Mouse (Mus musculus) CH12.LX (cell line): Measurements from ENCODE around the gene Cfl2. TPM values are rescaled to one million over a fixed set of nuclear protein-coding genes. Genes with fewer than 3 reads are reported as not detected.
A peak's percentile ranks its signal among the peaks of the same experiment; 100 is the strongest.

Source experiments
- DNase-seq: peaks from one replicate; pipeline ENCODE4 v3.0.0-alpha.2; 2013; ENCODE audit errors: extremely low read depth
- H3K27ac ChIP-seq: 2 replicates; pipeline ENCODE4 v1.5.1; 2012; ENCODE audit warnings: low read depth, mild to moderate bottlenecking, control low read depth, moderate library complexity; ENCODE audit not compliant: insufficient read depth
- H3K27me3 ChIP-seq: replicated peaks from 2 replicates; pipeline ENCODE3; 2012; ENCODE audit warnings: inconsistent platforms
- H3K36me3 ChIP-seq, 2 experiments: replicated peaks in 1 of 2; 2 replicates each; pipeline versions ENCODE3 to v1.6.1; 2012; ENCODE audit warnings: inconsistent platforms in 1 of 2, low read length in 1 of 2, mild to moderate bottlenecking in 1 of 2, mixed read lengths in 1 of 2, moderate library complexity in 1 of 2; ENCODE audit not compliant: control insufficient read depth in 1 of 2, insufficient read depth in 1 of 2
- H3K4me1 ChIP-seq, 2 experiments: 2 replicates each; pipeline ENCODE4 v1.6.1; 2012; ENCODE audit warnings: inconsistent platforms in 1 of 2, moderate library complexity in 1 of 2; ENCODE audit not compliant: insufficient read depth in 2 of 2, control insufficient read depth in 1 of 2
- H3K4me2 ChIP-seq: 2 replicates; pipeline ENCODE4 v1.6.1; 2012; ENCODE audit warnings: low read depth, mild to moderate bottlenecking, control low read depth; ENCODE audit not compliant: poor library complexity, insufficient read depth, severe bottlenecking
- H3K4me3 ChIP-seq, 3 experiments: fragments of 150-350 bp in 1 of 3; sonication (generic) in 1 of 3; replicated peaks in 1 of 3; 2 replicates each; pipeline versions ENCODE3 to v1.5.1; 2011 to 2012; ENCODE audit warnings: low read depth in 2 of 3, low read length in 2 of 3, mild to moderate bottlenecking in 2 of 3, moderate library complexity in 2 of 3, control low read depth in 1 of 3, improper control_type of control experiment in 1 of 3, inconsistent platforms in 1 of 3, mixed read lengths in 1 of 3; ENCODE audit not compliant: poor library complexity in 1 of 3
- H3K79me2 ChIP-seq: replicated peaks from 2 replicates; pipeline ENCODE4 v1.6.1; 2012; ENCODE audit warnings: mild to moderate bottlenecking, moderate library complexity; ENCODE audit not compliant: control insufficient read depth, poor library complexity, insufficient read depth, severe bottlenecking; ENCODE audit errors: extremely low read depth
- H3K9ac ChIP-seq: 2 replicates; pipeline ENCODE4 v1.6.1; 2012; ENCODE audit warnings: low read depth, mild to moderate bottlenecking, control low read depth, moderate library complexity; ENCODE audit not compliant: insufficient read depth
- H3K9me3 ChIP-seq: replicated peaks from 2 replicates; pipeline ENCODE3; 2012; ENCODE audit warnings: low read length, inconsistent platforms, mixed read lengths
- CHD1 ChIP-seq: IDR thresholded peaks from 2 replicates; pipeline ENCODE4 v1.6.1; 2012; ENCODE audit warnings: low read depth, low read length, improper control_type of control experiment, inconsistent platforms
- ELF1 ChIP-seq: IDR thresholded peaks from 2 replicates; pipeline ENCODE4 v1.6.1; 2014; ENCODE audit warnings: low read depth, mild to moderate bottlenecking, inconsistent platforms, low read length, improper control_type of control experiment
- EP300 ChIP-seq: IDR thresholded peaks from 2 replicates; pipeline ENCODE4 v1.6.1; 2011; ENCODE audit warnings: low read length, improper control_type of control experiment
- GABPA ChIP-seq: IDR thresholded peaks from 2 replicates; pipeline ENCODE4 v1.6.1; 2012; ENCODE audit warnings: low read depth, low read length, improper control_type of control experiment, inconsistent platforms; ENCODE audit not compliant: insufficient replicate concordance
- HCFC1 ChIP-seq: IDR thresholded peaks from 2 replicates; pipeline ENCODE4 v1.6.1; 2012; ENCODE audit warnings: low read depth, mild to moderate bottlenecking, inconsistent platforms, low read length, improper control_type of control experiment
- IRF4 ChIP-seq: IDR thresholded peaks from 2 replicates; pipeline ENCODE4 v1.6.1; 2014; ENCODE audit warnings: low read depth, mild to moderate bottlenecking, inconsistent platforms, low read length, improper control_type of control experiment
- NELFE ChIP-seq: IDR thresholded peaks from 2 replicates; pipeline ENCODE4 v1.6.1; 2011; ENCODE audit warnings: low read depth, low read length, improper control_type of control experiment
- RCOR1 ChIP-seq: conservative IDR thresholded peaks from 2 replicates; pipeline ENCODE4 v1.6.1; 2012; ENCODE audit warnings: low read depth, mild to moderate bottlenecking, inconsistent platforms, low read length, improper control_type of control experiment
- SMC3 ChIP-seq: IDR thresholded peaks from 2 replicates; pipeline ENCODE4 v1.6.1; 2011; ENCODE audit warnings: low read depth, low read length, improper control_type of control experiment
- UBTF ChIP-seq: IDR thresholded peaks from 2 replicates; pipeline ENCODE4 v1.6.1; 2012; ENCODE audit warnings: low read depth, mild to moderate bottlenecking, inconsistent platforms, low read length, improper control_type of control experiment, moderate library complexity
- USF1 ChIP-seq: IDR thresholded peaks from 2 replicates; pipeline ENCODE4 v1.6.1; 2014; ENCODE audit warnings: low read depth, mild to moderate bottlenecking, inconsistent platforms, low read length, improper control_type of control experiment
- ZNF384 ChIP-seq: IDR thresholded peaks from 2 replicates; pipeline ENCODE4 v1.6.1; 2012; ENCODE audit warnings: low read depth, low read length, improper control_type of control experiment, inconsistent platforms
- dilution Hi-C: fragments of 300-500 bp; cut with MboI; formaldehyde crosslinking; loops from 2 replicates; pipeline ENCODE4 v1.14.3; 2020; ENCODE audit warnings: low sequenced_read_pairs; ENCODE audit not compliant: extremely low pct_unique_long_range_greater_than_20kb, extremely low pct_ligation_motif_present
- in situ Hi-C: fragments of 300-500 bp; cut with MboI; formaldehyde crosslinking; loops from 3 replicates; pipeline ENCODE4 v1.14.3; 2019; ENCODE audit warnings: low sequenced_read_pairs, low pct_ligation_motif_present, low pct_unique_long_range_greater_than_20kb, mixed read lengths
- polyA plus RNA-seq: library from polyadenylated mRNA; unstranded; fragments of >175 nt; gene quantifications from 2 replicates; pipeline ENCODE4 v1.2.1, GENCODE M21; 2012; ENCODE audit warnings: low read depth; ENCODE audit not compliant: insufficient read length
- total RNA-seq, 2 experiments: library from RNA; depleted of rRNA; stranded (reverse); fragments of 300-350 nt in 1 of 2; fragments of >200 nt in 1 of 2; gene quantifications; 2 replicates each; pipeline ENCODE4 v1.2.3; 2012 to 2014

The Cfl2 gene
- total and polyA plus RNA-seq, 3 experiments = 6.1 to 25.2 (median 13.8) TPM

DNA sequence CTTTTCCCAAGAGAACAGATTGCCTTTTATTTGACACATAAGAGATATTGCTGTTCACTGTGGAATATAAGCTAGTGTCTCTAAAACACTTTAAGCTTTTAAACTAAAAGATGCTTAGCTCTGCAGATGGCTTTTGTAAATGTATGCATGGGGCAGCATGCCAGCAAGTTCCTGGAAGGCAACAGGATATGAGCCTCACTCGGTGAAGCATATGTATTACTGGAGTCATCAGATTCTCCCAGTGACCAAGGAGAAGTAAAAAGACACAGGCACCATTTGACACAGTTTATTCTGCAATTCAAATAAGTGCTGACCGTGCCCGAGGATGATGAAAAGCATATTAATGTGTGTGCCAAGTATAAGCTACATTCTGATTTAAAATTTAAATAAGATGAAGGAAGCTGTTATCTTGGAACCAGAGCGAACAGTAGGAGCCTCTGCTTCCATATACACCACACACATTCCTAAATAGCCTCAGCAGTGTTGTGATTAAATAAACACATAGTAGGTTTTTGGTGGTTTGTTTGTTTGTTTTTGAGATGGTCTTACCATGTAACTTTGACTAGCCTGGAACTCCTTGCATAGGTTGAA lies 39.7 kb downstream of the Cfl2 start:
- in situ Hi-C loops = no loop called here
- H3K9me3 ChIP-seq = no peaks in the 10 kb centered on the region
- TF ChIP-seq GABPA (no peak), USF1 (no peak), SMC3 (no peak), UBTF (no peak), IRF4 (no peak), CHD1 (no peak)
- TF ChIP-seq, all 38 proteins: peak for 0
- no peak for DNase-seq
- Histone ChIP-seq H3K36me3 (no peaks in the 10 kb centered on the region), H3K79me2 (no peaks in the 10 kb centered on the region), H3K4me1 (peaks cover 7 to 29% of the 10 kb centered on the region in 2 experiments; a peak in 3 of 4 replicates), H3K9ac (no peak overlapping the region), H3K27me3 (no peaks in the 10 kb centered on the region), H3K27ac (no peak overlapping the region), H3K4me3 (no peak overlapping the region), H3K4me2 (no peak overlapping the region)
- dilution Hi-C loops = no loop called here

DNA sequence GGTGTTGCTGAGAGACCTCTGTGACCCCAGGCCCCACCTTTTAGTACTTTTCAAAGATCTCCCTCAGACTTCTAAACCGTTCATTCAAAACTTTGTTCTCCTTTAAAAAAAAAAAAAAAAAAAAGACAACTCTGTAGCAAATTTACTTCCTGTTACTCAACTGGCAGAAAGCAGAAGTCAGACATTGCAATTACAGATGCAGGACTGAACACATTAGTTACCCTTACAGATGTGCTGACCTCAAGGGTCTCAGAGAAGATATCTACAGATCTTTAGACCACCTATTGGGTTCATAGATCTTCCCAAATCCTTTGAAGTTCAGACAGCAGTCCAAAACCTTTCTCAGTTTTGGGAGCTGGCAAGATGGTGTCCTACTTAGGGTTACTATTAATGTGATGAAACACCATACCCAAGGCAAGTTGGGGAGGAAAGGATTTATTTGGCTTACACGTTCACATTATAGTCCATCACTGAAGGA lies 42.0 kb downstream of the Cfl2 start:
- Histone ChIP-seq H3K4me2 (no peak overlapping the region), H3K9me3 (no peaks in the 10 kb centered on the region), H3K9ac (no peak overlapping the region), H3K4me1 (peaks cover 7 to 27% of the 10 kb centered on the region in 2 experiments; a peak in 3 of 4 replicates), H3K36me3 (no peaks in the 10 kb centered on the region), H3K4me3 (no peak overlapping the region), H3K27me3 (no peaks in the 10 kb centered on the region), H3K27ac (no peak overlapping the region), H3K79me2 (no peaks in the 10 kb centered on the region)
- dilution Hi-C loops = no loop called here
- in situ Hi-C loops = no loop called here
- TF ChIP-seq HCFC1 (no peak), EP300 (0 out of 2 replicates have a peak, but pooled peaks have one; percentile 19), ELF1 (peak; percentile 34; the same call in 1 of the 2 replicates), ZNF384 (peak; percentile 96)
- no peak for DNase-seq

DNA sequence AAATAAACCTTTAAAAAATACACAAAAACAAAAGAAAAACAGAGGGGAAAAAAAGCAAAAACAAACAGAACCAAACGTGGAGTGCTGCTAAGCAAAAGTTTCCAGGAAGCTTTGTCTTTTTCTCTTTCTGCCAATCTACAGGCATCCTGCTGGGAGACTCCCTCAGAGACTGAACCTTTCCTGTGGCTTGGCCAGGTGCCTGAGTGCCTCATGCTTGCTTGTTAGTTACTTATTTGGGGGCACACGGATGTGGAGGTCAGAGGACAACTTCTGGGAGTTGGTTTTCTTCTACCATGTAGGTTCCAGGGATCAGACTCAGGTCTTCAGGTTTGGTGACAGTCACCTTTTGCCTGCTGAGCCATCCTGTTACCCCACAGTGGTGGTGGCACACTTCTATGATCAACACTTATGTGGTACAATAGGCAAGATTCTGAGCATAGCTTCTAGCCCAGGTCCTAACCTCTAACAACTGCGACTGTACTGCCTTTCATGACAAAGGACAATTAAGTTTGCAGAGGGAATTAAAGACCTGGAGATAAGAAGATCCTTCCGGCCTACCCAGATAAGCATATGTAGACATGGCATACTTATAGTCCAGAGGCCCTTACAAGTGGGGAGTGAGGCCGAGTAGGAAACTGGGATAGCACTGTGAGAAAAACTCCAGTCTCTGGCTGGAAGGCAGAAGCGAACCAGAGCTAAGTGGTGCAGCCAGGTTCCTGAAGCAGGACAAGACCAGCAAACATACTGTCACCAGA lies 43.3 kb downstream of the Cfl2 start:
- dilution Hi-C loops = no loop called here
- Histone ChIP-seq H3K27me3 (no peaks in the 10 kb centered on the region), H3K79me2 (no peaks in the 10 kb centered on the region), H3K9ac (no peak overlapping the region), H3K36me3 (no peaks in the 10 kb centered on the region), H3K9me3 (no peaks in the 10 kb centered on the region), H3K27ac (no peak overlapping the region), H3K4me2 (no peak overlapping the region), H3K4me1 (peaks cover 7 to 27% of the 10 kb centered on the region in 2 experiments; a peak in 3 of 4 replicates), H3K4me3 (no peak overlapping the region)
- no peak for DNase-seq
- in situ Hi-C loops = no loop called here
- no peak for TF ChIP-seq RCOR1
- no peak for TF ChIP-seq IRF4
- TF ChIP-seq NELFE = no peak
